Mouse (Mus musculus) bone marrow macrophage, adult 2 months (primary cell): ENCODE measurements around the gene Kansl2. TPM values are rescaled to one million over a fixed set of nuclear protein-coding genes. Genes with fewer than 3 reads are reported as not detected.

ENCODE experiments used
- H3K27ac ChIP-seq: 2 replicates; pipeline ENCODE4 v1.5.1; 2012; ENCODE audit warnings: low read depth, low read length; ENCODE audit not compliant: insufficient read depth
- H3K4me1 ChIP-seq: 2 replicates; pipeline ENCODE4 v1.6.1; 2012; ENCODE audit warnings: low read length; ENCODE audit not compliant: control insufficient read depth, insufficient read depth
- H3K4me3 ChIP-seq: 2 replicates; pipeline ENCODE4 v1.5.1; 2012; ENCODE audit warnings: mild to moderate bottlenecking, low read length, moderate library complexity; ENCODE audit not compliant: insufficient read depth
- CTCF ChIP-seq: IDR thresholded peaks from 2 replicates; pipeline ENCODE4 v1.5.1; 2012; ENCODE audit warnings: low read depth, mild to moderate bottlenecking, low read length, moderate library complexity
- POLR2A ChIP-seq: IDR thresholded peaks from 2 replicates; pipeline ENCODE4 v1.6.1; 2012; ENCODE audit warnings: mild to moderate bottlenecking, low read depth, low read length, borderline replicate concordance
- polyA plus RNA-seq: library from polyadenylated mRNA; stranded (reverse); fragments of >200 nt; gene quantifications from 2 replicates; pipeline ENCODE4 v1.2.4, GENCODE M21; 2012; ENCODE audit not compliant: missing spikeins, insufficient read depth, insufficient read length

Kansl2 gene
- polyA plus RNA-seq: 56.6 and 62.4 TPM in 2 replicates

DNA sequence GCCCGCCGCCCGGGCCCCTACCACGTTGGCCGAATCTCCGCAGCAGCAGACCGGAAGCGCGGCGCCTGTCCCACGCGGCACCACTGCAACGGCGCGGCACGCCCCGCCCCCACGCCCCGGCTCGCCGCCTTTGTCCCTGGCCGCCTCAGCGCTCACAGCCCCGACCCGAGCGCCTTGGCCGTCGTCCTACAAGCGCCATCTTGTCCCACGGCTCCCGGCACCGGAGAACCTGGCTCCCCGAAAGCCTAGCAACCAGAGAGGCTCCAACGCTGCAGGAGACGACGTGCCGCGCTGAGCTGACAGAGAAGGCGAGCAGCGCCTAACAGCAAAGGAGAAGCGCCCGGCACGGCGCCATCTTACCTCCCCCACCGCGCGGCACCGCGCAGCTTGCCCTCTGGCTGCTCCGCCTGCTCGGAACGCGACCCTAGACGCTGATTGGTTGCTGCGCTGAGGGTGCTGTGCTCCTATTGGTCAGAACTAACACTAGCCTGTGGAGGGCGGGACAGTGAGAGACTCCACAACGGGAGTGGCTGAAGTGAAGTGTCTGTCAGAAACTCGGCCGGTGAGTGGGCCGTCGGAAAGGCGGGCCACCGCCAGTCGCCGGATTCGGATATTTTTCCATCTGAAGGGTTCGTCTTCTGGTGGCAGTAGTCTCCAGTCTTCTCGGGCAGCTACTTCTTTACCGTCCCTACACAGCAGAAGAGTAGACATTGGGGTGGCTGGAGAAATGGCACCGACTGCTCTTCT, at the start of gene Kansl2:
Gene Kansl2 (minus strand): TSS at position 384 of the 747 bp plus-strand sequence.
- TF ChIP-seq CTCF (no peak), POLR2A (peak; percentile 92)
- Histone ChIP-seq H3K4me1 (peaks cover 11% of the 10 kb centered on the region), H3K4me3 (peak within 1 kb of the TSS; percentile 95), H3K27ac (peak within 1 kb of the TSS; percentile 96)

DNA sequence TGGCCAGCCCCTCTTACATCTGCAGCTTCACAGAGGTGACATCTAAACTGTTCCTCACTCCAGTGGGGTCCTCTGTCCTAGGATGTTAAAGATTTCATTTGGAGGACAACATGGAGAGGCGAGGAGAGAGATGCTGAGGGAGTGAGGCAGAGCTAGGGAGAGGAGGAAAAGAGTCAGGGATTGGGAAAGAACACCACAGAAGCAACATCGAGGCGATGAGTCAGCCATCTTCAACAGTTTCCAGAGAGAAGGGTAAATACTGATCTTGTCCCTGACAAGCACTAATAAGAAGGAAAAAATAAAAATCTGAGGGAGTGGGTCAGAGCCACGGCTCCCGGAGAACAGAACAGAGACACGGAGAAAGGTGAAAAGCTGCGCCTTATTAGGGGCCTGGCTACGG, 48.9 kb upstream of the Kansl2 start:
- Histone ChIP-seq H3K4me1 (no peaks in the 10 kb centered on the region), H3K27ac (no peak overlapping the region), H3K4me3 (no peak overlapping the region)
- TF ChIP-seq POLR2A (no peak), CTCF (no peak)

DNA sequence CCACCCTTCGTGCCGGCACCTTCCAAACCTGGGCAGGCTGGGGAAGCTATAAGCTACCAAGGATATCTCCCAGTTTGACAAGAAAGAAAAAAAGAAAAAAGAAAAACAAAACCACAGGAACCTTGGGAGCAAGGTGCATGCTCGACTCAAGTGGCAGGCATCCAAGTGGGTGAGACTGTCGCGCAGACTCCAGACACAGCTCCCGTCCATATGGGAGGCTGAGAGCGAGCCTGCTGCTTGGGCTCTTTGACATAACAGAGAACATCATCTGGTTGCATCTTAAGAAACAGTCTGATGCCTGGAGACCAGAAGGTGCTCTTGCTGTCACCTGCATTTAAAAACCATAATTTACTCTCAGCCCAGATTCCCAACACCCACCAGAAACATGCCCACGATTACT, 48.3 kb upstream of the Kansl2 start:
- no peak overlapping the region for H3K27ac ChIP-seq
- H3K4me1 ChIP-seq: no peaks in the 10 kb centered on the region
- no peak for TF ChIP-seq CTCF
- TF ChIP-seq POLR2A: no peak
- no peak overlapping the region for H3K4me3 ChIP-seq

DNA sequence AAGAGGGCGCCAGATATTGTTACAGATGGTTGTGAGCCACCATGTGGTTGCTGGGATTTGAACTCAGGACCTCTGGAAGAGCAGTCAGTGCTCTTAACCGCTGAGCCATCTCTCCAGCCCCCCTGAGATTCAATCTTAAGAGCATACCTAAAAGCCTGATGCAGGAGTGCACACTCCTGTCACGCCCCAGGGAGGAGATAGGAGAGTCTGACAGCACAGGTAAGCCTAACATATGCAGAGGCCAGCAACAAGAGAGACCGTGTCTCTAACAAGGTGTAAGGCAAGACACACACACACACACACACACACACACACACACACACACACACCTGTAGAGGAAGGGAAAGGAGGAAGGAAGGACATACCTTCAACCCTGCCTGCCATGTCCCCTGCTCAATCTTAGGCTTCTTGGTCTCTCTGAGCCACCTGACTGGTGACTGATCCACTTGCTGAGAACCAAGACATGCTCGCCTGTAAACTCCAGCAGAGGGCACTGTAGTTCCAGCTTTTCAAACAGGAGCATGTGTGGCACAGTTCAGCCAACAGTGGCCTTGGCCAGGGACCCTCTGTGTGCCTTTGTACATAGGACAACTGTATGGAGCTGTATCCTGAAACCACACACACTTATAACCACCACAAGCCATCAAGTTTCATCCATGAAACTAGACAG, 45.9 kb upstream of the Kansl2 start:
- no peak overlapping the region for H3K4me3 ChIP-seq
- TF ChIP-seq POLR2A: no peak
- TF ChIP-seq CTCF: peak; percentile 49; the same call in 1 of the 2 replicates
- H3K27ac ChIP-seq: no peak overlapping the region
- no peaks in the 10 kb centered on the region for H3K4me1 ChIP-seq

DNA sequence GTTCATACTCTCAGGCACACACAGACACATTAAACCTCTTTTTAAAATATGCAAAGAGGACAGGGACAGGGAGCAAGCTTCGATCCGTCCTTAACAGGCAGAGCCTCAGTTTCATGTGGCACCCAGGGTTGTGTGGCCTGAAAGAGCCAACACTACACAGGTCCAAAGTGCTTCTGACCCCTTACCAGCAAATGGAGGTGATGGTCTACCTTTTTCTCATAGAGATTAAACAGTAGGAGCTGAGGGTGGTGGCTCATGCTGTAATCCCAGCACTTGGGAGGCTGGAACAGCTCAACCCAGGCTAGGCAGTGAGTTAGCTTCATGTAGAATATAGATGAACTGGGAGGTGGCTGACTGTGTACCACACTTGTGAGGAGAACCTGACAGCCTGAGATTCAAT, 45.2 kb upstream of the Kansl2 start:
- TF ChIP-seq POLR2A (no peak), CTCF (no peak)
- H3K27ac ChIP-seq: no peak overlapping the region
- H3K4me3 ChIP-seq: no peak overlapping the region
- no peaks in the 10 kb centered on the region for H3K4me1 ChIP-seq

DNA sequence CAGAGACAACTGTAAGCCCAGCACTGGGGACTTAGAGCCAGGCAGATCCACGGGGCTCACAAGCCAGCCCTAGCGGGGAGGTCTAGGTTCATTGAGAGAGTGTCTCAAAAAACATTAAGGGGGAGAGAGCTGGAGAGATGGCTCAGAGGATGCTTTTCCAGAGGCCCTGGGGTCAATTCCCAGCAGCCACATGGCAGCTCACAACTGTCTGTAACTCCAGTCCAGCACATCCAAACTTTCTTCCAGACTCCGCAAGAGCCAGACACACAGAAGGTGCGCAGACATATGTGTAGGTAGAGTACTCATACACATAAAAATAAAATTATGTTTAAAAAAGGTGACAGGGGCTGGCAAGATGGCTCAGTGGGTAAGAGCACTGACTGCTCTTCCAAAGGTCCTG, 39.2 kb upstream of the Kansl2 start:
- H3K4me3 ChIP-seq: no peak overlapping the region
- H3K4me1 ChIP-seq: peaks cover 14% of the 10 kb centered on the region
- no peak for TF ChIP-seq CTCF
- H3K27ac ChIP-seq: no peak overlapping the region

DNA sequence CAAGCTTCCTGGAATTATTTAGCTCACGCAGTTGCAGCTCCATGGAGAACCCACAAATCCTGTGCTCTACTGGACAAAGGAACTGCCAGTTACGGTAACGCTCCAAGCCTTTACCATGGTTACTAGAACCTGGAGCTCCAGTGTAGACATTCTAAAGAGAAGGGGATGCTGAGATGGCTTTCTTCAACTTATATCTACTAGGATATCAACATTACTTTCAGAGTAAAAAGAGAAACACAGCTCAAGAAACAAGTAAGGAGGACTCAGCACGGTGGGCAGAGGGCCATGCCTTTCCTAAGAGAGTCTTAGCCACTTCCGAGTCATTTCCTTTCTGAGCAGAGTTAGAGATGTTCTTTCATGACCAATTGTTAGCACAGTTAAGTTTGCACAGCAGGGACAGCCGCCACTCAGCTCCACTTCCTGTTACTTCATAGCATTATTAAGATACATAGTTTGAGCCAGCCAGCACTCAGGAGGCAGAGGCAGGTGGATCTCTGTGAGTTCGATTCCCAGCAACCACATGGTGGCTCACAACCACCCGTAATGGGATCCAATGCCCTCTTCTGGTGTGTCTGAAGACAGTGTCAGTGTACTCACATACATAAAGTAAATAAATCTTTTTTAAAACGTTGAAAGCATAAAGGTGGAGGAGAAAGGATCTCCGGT, 36.9 kb upstream of the Kansl2 start, which contains the start of the genes Ccnt1 and 4930415O20Rik:
Gene Ccnt1 (minus strand): TSS at position 51 of the 666 bp plus-strand sequence.
Gene 4930415O20Rik (plus strand): TSS at position 132 of the 666 bp plus-strand sequence.
- Histone ChIP-seq H3K4me1 (peaks cover 16% of the 10 kb centered on the region), H3K4me3 (no peak within 1 kb of the TSS), H3K27ac (peak within 1 kb of the TSS; percentile 22)
- TF ChIP-seq CTCF (no peak), POLR2A (no peak)

DNA sequence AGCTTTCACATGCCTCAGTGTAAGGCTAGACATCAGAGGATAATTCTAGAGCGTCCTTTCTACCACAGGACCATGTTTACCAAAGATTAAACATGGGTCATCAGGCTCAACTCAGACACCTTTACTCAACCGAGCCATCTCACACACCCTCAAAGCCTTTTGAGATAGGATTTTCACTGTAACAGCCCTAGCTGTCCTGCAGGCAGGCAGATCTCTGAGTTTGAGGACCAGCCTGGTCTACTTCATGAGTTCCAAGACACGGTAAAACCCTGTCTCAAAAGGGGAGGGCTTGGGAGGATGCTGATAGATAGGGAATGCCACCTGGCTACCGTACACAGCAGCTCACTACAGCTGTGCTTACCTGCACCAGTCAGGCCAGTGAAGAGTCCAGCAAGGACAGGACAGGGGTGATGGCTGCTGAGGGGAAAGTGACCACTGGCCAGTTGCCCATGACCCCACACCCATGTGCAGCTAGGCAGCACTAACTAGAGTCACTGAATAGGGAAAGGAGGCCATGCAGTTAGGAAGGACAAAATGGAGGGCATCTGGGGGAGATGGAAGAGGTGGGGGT, 35.8 kb upstream of the Kansl2 start:
- Histone ChIP-seq H3K4me3 (no peak overlapping the region), H3K27ac (no peak overlapping the region), H3K4me1 (peaks cover 26% of the 10 kb centered on the region)
- TF ChIP-seq POLR2A (no peak), CTCF (no peak)

DNA sequence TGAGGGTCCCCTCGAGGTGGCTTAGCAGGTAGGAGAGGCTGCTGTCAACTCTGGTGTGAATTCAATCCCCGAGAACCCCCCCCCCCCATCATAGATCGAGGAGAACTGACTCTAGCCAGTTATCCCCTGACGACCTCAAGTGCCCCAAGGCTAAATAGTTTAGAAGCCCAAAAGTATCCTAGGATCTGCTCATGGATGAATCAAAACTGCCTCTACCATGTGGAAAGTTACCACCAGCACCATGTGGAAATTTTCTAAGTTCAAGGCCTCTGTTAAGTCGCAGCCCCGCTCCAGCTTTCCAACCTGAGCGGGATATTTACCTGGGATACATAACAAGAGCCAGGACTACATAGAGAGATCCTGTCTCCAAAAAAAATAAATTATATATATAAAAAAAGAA, 35.2 kb upstream of the Kansl2 start:
- H3K4me1 ChIP-seq: peaks cover 29% of the 10 kb centered on the region
- TF ChIP-seq POLR2A (no peak), CTCF (no peak)
- peak overlapping the region; percentile 86 for H3K4me3 ChIP-seq
- no peak overlapping the region for H3K27ac ChIP-seq
